8 mouse cellular contexts compared by ENCODE assay signal in genomic region chr8:122343341-122343740, GRCm38 (mm10). TPM values are rescaled to one million over a fixed set of nuclear protein-coding genes. Genes with fewer than 3 reads are reported as not detected.
DNase-seq lines count a peak whose midpoint lies in the region; ATAC-seq and TF ChIP-seq lines count a peak whose summit lies in the region.

No protein-coding gene starts in this region.

- TF ChIP-seq POLR2A in kidney, adult 2 months (IDR thresholded peaks at IDR 0.05; ENCODE audit: low read depth, low read length) = no peak

- DNase-seq in kidney, adult 2 months = no peak
- DNase-seq in kidney, adult 18-20 months = no peak
- DNase-seq in urinary bladder, postnatal 4 days (ENCODE audit: low spot score in 2 of 2) = no peak
- no peak for DNase-seq in lung, postnatal 10 days
- no peak for DNase-seq in thymus, postnatal 36 days

- H3K4me1 ChIP-seq in kidney, adult 2 months (ENCODE audit: control insufficient read depth, insufficient read depth, low read length) = peaks cover 5% of the 10 kb centered on the region; the same call in 1 of the 2 replicates
- peaks cover 23% of the 10 kb centered on the region for H3K4me1 ChIP-seq in embryonic facial prominence, embryonic 12.5 days
- H3K4me1 ChIP-seq in intestine, embryonic 15.5 days (replicated peaks) = peaks cover 26% of the 10 kb centered on the region
- H3K4me1 ChIP-seq in neural tube, embryonic 12.5 days = peaks cover 19% of the 10 kb centered on the region

- no peak for ATAC-seq in embryonic facial prominence, embryonic 12.5 days (ENCODE audit: insufficient number of reproducible peaks, insufficient read depth, low FRiP score, low TSS enrichment)
- ATAC-seq in intestine, embryonic 15.5 days = no peak
- no peak for ATAC-seq in neural tube, embryonic 12.5 days (ENCODE audit: low FRiP score, low read depth)

- H3K4me2 ChIP-seq in embryonic facial prominence, embryonic 12.5 days (replicated peaks) = peak overlapping the region; percentile 49
- H3K4me2 ChIP-seq in intestine, embryonic 15.5 days (replicated peaks) = peak overlapping the region; percentile 56
- H3K4me2 ChIP-seq in neural tube, embryonic 12.5 days (replicated peaks) = peak overlapping the region; percentile 52

- H3K9ac ChIP-seq in embryonic facial prominence, embryonic 12.5 days = peak overlapping the region; percentile 21; the same call in 1 of the 2 replicates
- H3K9ac ChIP-seq in intestine, embryonic 15.5 days = peak overlapping the region; percentile 28; the same call in 1 of the 2 replicates
- no peak overlapping the region; the same call in 1 of the 2 replicates for H3K9ac ChIP-seq in neural tube, embryonic 12.5 days

- no peak for TF ChIP-seq CTCF in kidney, adult 2 months (conservative IDR thresholded peaks at IDR 0.05; ENCODE audit: insufficient read depth, insufficient read length, low read depth, low read length)

- no peaks in the 10 kb centered on the region for H3K36me3 ChIP-seq in kidney, adult 2 months (ENCODE audit: control insufficient read depth, insufficient read depth, low read length)
- H3K36me3 ChIP-seq in embryonic facial prominence, embryonic 12.5 days = no peaks in the 10 kb centered on the region
- H3K36me3 ChIP-seq in intestine, embryonic 15.5 days = no peaks in the 10 kb centered on the region
- H3K36me3 ChIP-seq in neural tube, embryonic 12.5 days = no peaks in the 10 kb centered on the region

- no peaks in the 10 kb centered on the region for H3K9me3 ChIP-seq in embryonic facial prominence, embryonic 12.5 days
- no peaks in the 10 kb centered on the region for H3K9me3 ChIP-seq in intestine, embryonic 15.5 days
- H3K9me3 ChIP-seq in neural tube, embryonic 12.5 days = no peaks in the 10 kb centered on the region

- H3K27ac ChIP-seq in kidney, adult 2 months (ENCODE audit: insufficient read depth, low read depth, low read length) = no peak overlapping the region
- H3K27ac ChIP-seq in embryonic facial prominence, embryonic 12.5 days = no peak overlapping the region
- H3K27ac ChIP-seq in intestine, embryonic 15.5 days = no peak overlapping the region
- no peak overlapping the region for H3K27ac ChIP-seq in neural tube, embryonic 12.5 days

- no peaks in the 10 kb centered on the region for H3K27me3 ChIP-seq in kidney, adult 2 months (replicated peaks; ENCODE audit: control insufficient read depth, insufficient read depth, low read length)
- H3K27me3 ChIP-seq in embryonic facial prominence, embryonic 12.5 days = peaks cover 40% of the 10 kb centered on the region
- H3K27me3 ChIP-seq in intestine, embryonic 15.5 days (replicated peaks) = peaks cover 4% of the 10 kb centered on the region; the same call in 1 of the 2 replicates
- peaks cover 46% of the 10 kb centered on the region for H3K27me3 ChIP-seq in neural tube, embryonic 12.5 days (replicated peaks)

- H3K4me3 ChIP-seq in kidney, adult 2 months (ENCODE audit: insufficient read depth, low read depth, low read length) = peak overlapping the region; percentile 17; the same call in 1 of the 2 replicates
- H3K4me3 ChIP-seq in embryonic facial prominence, embryonic 12.5 days = peak overlapping the region; percentile 22; the same call in 1 of the 2 replicates
- no peak overlapping the region; the same call in 1 of the 2 replicates for H3K4me3 ChIP-seq in intestine, embryonic 15.5 days (replicated peaks)
- no peak overlapping the region for H3K4me3 ChIP-seq in neural tube, embryonic 12.5 days

- 6% methylated on average over 11 of the region's 11 CpGs for WGBS in kidney, adult 2 months
- 6% methylated on average over 11 of the region's 11 CpGs for WGBS in embryonic facial prominence, embryonic 12.5 days
- WGBS in intestine, embryonic 15.5 days = 6% methylated on average over 11 of the region's 11 CpGs
- 6% methylated on average over 11 of the region's 11 CpGs for WGBS in neural tube, embryonic 12.5 days

RNA-seq across cellular contexts. Expression of gene Trhr2, which starts 17.2 kb away (rescaled TPM):
- 0.05 TPM in 1 of 2 replicates, not detected in the other for polyA plus RNA-seq in kidney, adult 2 months (2012; rRNA removed)
- polyA plus RNA-seq in embryonic facial prominence, embryonic 12.5 days (2016; fragmentation: Nextera tagmentation; extraction: Ambion mirVana) = 0.32 and 0.39 TPM in 2 replicates
- polyA plus RNA-seq in intestine, embryonic 15.5 days (2015; fragmentation: Nextera tagmentation; extraction: Ambion mirVana) = not detected in 2 replicates
- polyA plus RNA-seq in neural tube, embryonic 12.5 days (2016; fragmentation: Nextera tagmentation; extraction: Ambion mirVana) = not detected in 2 replicates

RNA-seq across cellular contexts. Expression of gene Zc3h18, which starts 33.1 kb away (rescaled TPM):
- 23.3 and 24.1 TPM in 2 replicates for polyA plus RNA-seq in kidney, adult 2 months (2012; rRNA removed)
- 66.1 and 67.9 TPM in 2 replicates for polyA plus RNA-seq in embryonic facial prominence, embryonic 12.5 days (2016; fragmentation: Nextera tagmentation; extraction: Ambion mirVana)
- polyA plus RNA-seq in intestine, embryonic 15.5 days (2015; fragmentation: Nextera tagmentation; extraction: Ambion mirVana) = 53.9 and 54.0 TPM in 2 replicates
- polyA plus RNA-seq in neural tube, embryonic 12.5 days (2016; fragmentation: Nextera tagmentation; extraction: Ambion mirVana) = 57.1 and 62.4 TPM in 2 replicates

Comparison
In these comparisons a context has a peak if more than half of its experiments do, and no peak if none do; other contexts are left out.
1. H3K4me3 ChIP-seq: peak in kidney, adult 2 months (single experiment) and embryonic facial prominence, embryonic 12.5 days (single experiment); none in intestine, embryonic 15.5 days (single experiment) and neural tube, embryonic 12.5 days (single experiment).
2. Peak in every context shown above with its lines, with median percentiles within 50 percentile points of each other: H3K4me2 ChIP-seq.